Mouse (Mus musculus) activated CD4-positive, CD25-positive, alpha-beta regulatory T cell, adult 4 months (primary cell): ENCODE data around the gene Rpgrip1. TPM values are rescaled to one million over a fixed set of nuclear protein-coding genes. Genes with fewer than 3 reads are reported as not detected.

Experiments
- ATAC-seq: one replicate; pipeline ENCODE4 v1.8.0; 2017
- polyA plus RNA-seq, 2 experiments: library from polyadenylated mRNA; unstranded; fragments of 100-300 nt; shearing (Covaris generic); gene quantifications; one replicate each; pipeline ENCODE4 v1.2.1; 2017

Gene Rpgrip1
- polyA plus RNA-seq, 2 experiments from 2014 or later: 71.4 to 94.9 TPM

DNA sequence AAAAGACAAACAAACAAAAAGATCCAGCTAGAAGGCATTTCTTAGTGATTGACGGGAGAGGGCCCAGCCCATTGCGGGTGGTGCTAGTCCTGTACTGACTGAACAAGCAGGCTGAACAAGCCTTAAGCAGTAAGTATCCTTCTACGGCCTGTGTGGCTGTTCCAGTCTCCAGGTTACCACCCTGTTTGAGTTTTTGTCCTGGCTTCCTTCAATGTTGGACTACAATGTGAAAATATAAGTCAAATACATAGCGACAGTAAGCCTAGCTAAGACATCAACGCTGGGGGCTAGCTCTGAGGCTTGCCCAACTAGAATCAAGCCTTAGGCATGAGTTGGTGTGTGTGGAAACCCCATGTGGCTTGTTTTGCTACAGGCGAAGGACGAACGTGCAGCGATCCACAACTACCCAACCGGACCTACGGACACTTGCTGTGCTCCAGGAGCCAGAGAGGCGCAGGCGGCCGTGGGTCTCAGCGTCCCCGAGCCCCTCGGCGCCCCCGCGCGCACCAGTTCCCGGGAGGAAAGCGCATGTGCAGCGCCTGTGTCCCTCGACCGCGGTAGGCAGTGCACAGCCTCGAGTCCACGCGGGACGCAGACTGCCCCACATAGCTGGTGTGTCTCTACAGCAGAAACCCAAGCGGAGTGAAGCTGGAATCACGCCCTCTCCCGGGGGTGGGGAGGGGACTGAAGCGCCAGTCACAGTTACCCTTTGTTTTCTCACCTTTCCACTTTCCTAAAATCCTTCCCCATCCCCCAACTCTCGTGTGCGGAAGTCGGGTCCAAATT, 8.5 kb downstream of the Rpgrip1 start:
- ATAC-seq: peak; percentile 67

DNA sequence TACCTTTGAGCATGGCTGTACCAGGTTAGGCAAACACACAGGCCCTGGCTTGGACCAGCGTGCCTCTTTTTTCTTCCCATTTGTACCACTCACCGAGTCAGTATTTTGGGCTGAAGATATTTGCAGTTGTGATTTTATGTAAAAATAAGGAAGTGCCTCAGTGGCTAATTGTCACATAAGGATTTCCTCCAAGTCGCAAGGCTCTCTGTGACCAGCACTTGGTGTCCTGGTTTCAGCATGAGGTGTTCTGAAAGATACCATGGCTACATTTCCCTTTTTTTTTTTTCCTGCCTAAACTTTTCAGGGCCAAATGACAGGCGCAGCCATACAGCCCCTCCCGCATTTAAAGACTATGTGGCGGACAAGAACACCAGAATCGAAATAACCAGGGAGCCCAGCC, 9.7 kb downstream of the Rpgrip1 start:
- ATAC-seq: no peak

- ATAC-seq: peak; percentile 48
These were observed 13.4 kb downstream of the Rpgrip1 start for GRCm38 (mm10) chr14:52123918-52124317.

DNA sequence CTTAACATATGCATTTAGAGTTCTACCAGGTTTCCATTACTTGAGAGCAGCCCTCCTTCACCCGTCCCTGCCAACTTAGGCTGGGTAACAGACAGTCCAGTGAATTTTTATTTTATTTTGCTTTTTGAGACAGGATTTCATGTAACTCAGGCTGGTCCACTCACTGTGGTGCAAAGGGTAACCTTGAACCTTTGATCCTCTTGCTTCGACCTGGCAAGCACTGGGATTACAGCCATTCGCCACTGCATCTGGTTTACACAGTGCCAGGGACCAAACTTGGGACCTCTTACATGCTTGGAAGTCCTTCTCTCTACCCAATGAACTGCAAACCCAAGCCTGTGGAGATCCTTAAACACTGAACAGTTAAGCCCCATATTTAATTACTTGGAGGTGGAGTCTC, 14.1 kb downstream of the Rpgrip1 start:
- ATAC-seq: no peak

GRCm38 (mm10) chr14:52133584-52133983, 23.1 kb downstream of the Rpgrip1 start:
- no peak for ATAC-seq

DNA sequence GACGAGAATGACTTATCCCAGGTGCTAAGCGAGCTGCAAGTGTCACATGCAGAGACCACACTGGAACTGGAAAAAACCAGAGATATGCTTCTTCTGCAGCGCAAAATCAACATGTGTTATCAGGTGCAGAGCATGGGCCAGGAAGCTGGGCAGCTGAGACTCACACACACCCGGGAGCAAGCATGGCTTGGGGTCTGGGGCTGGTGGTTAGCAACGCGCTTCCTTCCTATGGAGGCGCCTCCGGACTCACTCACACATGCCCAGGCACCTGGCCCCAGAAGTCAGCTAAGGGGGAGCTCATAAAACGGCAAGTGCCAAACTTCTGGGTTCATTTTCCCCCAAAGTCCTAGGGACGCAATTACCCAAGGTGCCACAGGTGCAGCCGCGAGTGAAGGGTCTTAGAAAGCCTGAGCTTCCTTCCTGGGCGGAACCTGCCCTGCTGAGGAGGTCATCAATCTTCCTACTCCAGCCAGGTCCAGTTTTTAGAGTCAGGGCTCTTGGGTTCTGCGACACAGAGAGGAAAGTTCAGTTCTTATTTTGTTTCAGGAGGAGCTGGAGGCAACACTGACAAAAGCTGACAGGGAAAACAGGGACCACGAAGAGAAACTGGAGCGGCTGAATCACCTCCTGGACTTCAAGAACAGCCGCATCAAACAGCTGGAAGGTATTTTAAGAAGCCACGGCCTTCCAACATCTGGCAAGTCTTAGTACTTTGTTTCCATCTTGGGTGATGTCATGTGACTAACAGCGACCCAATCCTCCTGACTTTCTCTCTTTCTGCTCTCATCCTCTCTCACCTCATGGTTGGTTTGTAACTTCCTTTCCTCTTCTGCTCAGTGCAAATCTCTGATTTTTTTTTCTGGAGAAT, 30.3 kb downstream of the Rpgrip1 start:
- peak; percentile 96 for ATAC-seq

GRCm38 (mm10) chr14:52141445-52142127, 31.1 kb downstream of the Rpgrip1 start:
- no peak for ATAC-seq

GRCm38 (mm10) chr14:52144165-52144564, 33.7 kb downstream of the Rpgrip1 start:
- no peak for ATAC-seq

GRCm38 (mm10) chr14:52146540-52146939, 36.0 kb downstream of the Rpgrip1 start:
- ATAC-seq: peak; percentile 43

GRCm38 (mm10) chr14:52149888-52150287, 39.4 kb downstream of the Rpgrip1 start:
- no peak for ATAC-seq

- no peak for ATAC-seq
These were observed 41.7 kb downstream of the Rpgrip1 start for GRCm38 (mm10) chr14:52152179-52152578.

GRCm38 (mm10) chr14:52152613-52153012, 42.1 kb downstream of the Rpgrip1 start:
- ATAC-seq: no peak

GRCm38 (mm10) chr14:52155008-52155407, 44.5 kb downstream of the Rpgrip1 start:
- no peak for ATAC-seq

DNA sequence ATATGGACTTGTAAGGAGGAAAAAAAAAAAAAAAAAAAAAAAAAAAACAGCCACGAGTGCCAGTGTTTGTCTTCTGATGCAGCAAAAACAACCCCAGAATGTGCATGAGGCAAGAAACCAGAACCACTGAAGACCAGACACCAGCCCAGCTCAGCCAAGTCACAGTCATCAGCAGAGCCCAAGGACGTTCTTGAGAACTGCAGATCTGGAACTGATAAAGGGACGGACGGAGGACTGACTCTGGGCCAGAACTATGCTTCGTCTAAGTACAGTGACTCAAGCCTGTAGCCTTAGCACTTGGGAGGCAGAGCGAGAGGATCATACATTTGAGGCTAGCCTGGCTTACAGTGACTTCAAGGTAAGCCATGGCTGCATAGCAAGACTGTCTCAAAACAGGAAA, 50.4 kb downstream of the Rpgrip1 start:
- ATAC-seq: no peak

DNA sequence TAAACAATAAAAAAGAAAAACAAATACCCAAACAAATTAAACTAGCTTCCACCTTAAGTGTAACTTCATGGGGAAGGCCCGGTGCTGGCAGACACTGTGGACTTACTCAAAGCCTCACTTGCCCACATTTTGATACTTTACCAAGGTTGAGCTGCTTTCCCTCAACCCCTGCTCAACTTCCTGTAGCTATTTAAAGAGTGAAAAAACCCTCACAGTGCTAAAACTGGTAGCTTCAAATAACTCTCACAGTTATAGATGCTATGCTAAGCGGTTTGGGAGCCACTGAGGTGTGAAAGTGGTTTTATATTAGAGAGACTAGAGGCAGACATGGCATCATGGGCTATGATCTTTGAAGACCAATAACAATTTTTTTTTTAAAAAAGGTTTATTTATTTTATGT, 56.1 kb downstream of the Rpgrip1 start:
- no peak for ATAC-seq

DNA sequence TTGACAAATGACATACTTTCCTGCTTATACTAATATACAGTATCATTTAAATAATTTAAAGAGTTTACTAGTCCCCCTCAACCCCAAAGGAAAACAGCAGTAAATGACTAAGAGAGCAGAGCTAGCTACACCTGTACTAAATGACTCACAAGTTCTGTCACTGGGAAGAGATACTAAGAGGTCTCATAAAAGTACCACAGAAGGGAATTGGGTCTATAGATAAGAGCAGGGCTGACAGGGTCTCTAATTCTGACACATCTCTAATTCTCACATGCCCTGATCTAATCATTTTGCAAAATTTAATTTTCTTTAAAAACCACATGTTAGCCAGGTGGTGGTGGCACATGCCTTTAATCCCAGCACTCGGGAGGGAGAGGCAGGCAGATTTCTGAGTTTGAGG, 78.3 kb downstream of the Rpgrip1 start:
- ATAC-seq: no peak

DNA sequence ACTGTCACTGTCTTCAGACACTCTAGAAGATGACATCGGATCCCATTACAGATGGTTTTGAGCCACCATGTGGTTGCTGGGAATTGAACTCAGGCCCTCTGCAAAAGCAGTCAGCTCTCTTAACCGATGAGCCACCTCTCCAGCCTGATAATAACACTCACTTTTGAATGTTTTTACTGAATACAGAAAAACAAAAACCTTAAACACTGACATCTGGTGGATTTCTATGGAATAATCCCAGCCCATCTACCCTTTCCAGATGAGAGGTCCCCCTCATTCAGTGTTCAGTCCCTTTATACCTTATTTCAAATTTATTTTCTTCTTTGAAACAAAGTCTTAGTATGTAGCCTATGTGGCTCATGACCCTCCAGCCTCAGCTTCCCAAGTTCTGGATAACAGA, 79.0 kb downstream of the Rpgrip1 start:
- ATAC-seq: no peak

GRCm38 (mm10) chr14:52190740-52191359, 80.3 kb downstream of the Rpgrip1 start:
- peak; percentile 54 for ATAC-seq

- ATAC-seq: no peak
These were observed 85.2 kb downstream of the Rpgrip1 start for GRCm38 (mm10) chr14:52195691-52196090.

DNA sequence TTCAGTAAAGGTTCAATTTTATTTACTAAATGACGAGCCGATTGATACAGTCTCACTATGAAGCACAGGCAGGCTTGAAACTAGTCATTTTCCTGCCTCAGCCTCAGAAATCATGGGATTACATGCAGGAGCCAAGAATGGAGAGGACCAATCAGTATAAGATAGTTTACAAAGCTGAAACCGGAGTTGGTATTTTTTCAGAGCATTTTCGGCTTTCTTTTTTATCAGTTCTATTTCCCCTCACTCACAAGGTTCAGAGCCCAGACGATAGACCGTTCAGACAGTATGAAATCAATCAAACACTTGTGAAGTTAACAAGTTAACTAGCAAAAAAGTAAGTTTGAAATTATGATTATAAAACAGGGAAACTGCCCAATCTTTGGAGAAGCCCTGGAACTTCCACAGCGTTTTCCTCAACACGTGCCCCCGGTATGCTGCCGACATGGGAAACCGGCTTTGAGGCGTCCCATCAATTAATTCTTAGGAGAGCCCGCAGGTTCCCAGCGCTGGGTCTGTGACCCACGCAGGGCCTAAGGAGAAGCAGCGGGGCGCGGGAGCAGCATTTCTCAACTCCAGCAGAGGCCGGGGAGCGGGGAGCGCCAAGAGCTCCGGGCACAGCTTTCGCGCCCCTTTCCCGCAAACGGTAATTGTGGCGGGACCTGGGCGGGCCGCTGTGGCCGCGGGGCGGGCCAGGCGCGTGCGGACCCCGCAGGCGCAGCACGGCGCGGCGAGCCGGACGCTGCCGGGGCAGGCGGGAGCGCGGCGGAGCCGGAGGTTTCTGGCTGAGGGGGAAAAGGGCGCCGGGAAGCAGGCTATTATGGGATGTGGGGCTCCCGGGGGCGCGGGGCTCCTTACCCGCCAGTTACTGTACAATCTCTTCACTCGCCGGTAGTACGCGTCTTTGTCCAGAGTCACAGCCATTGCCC, 86.0 kb downstream of the Rpgrip1 start:
- no peak for ATAC-seq

DNA sequence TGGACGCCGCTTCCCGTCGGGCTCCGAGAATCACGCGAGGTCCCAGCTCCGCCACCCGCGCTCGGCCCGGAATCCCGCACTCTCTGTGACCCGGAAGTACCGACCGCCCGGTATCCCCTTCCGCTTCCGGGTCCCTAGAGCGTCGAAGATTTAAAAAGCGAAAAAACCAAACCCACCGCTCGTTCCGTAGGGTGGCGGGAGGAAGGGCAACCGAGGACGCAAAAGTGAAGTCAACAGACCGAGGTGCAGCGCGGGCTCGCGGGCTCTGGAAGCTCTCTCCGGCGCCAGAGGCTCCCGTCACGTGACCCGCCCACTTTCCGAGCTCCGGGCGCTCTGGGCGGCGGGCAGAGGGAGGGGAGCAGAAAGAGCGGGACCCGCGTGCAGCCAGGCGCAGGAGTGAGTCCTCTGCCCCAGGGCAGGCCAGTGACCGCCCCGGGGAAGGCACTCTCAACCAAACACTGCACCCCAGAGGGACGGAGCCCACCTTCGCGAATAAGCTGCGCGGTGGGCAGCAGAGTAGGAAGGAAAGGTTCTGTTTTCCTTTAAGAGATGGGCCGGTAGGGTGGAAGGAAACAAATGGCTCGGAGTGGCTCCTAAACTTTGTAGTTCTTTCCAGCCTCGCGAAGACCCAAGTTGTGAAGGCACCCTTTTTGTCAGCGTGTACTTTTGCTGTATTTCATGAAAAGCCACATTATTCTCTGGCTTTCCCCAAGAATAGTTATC, 86.8 kb downstream of the Rpgrip1 start, which contains the start of gene Supt16:
Gene Supt16, minus strand, starts transcription at position 261 of the 723 bp plus-strand sequence.
- peak; percentile 84 for ATAC-seq
